Mouse (Mus musculus) CH12.LX (cell line): ENCODE measurements around the gene Pcca.

Source experiments
- CHD2 ChIP-seq: IDR thresholded peaks from 2 replicates; pipeline ENCODE4 v1.6.1; 2011; ENCODE audit warnings: low read length, improper control_type of control experiment
- CTCF ChIP-seq, 2 experiments: IDR thresholded peaks in 1 of 2; conservative IDR thresholded peaks in 1 of 2; 2 replicates each; pipeline ENCODE4 v1.5.1; 2011 to 2012; ENCODE audit warnings: low read depth in 2 of 2, low read length in 2 of 2, improper control_type of control experiment in 1 of 2, inconsistent platforms in 1 of 2, mild to moderate bottlenecking in 1 of 2, moderate library complexity in 1 of 2
- HCFC1 ChIP-seq: IDR thresholded peaks from 2 replicates; pipeline ENCODE4 v1.6.1; 2012; ENCODE audit warnings: low read depth, mild to moderate bottlenecking, inconsistent platforms, low read length, improper control_type of control experiment
- MAX ChIP-seq: IDR thresholded peaks from 2 replicates; pipeline ENCODE4 v1.6.1; 2011; ENCODE audit warnings: low read length, improper control_type of control experiment
- MXI1 ChIP-seq: IDR thresholded peaks from 2 replicates; pipeline ENCODE4 v1.6.1; 2011; ENCODE audit warnings: mild to moderate bottlenecking, low read depth, low read length, improper control_type of control experiment
- MYC ChIP-seq: IDR thresholded peaks from 2 replicates; pipeline ENCODE4 v1.6.1; 2011; ENCODE audit warnings: low read depth, mild to moderate bottlenecking, improper control_type of control experiment, low read length
- SMC3 ChIP-seq: IDR thresholded peaks from 2 replicates; pipeline ENCODE4 v1.6.1; 2011; ENCODE audit warnings: low read depth, low read length, improper control_type of control experiment
- ZC3H11A ChIP-seq: IDR thresholded peaks from 2 replicates; pipeline ENCODE4 v1.6.1; 2012; ENCODE audit warnings: low read depth, mild to moderate bottlenecking, inconsistent platforms, low read length, improper control_type of control experiment

- TF ChIP-seq MXI1 (no peak), ZC3H11A (no peak), MAX (no peak), CTCF (conservative IDR thresholded peaks at IDR 0.05 in 1 of 2, IDR thresholded peaks at IDR 0.05 in 1 of 2; ENCODE audit: low read depth in 2 of 2, low read length in 2 of 2) (no peak), CHD2 (no peak), HCFC1 (no peak), SMC3 (no peak), MYC (no peak)
These were observed 338.5 kb downstream of the Pcca start for GRCm38 (mm10) chr14:122872612-122873011.
